ENCODE assay signal across 9 mouse cellular contexts in the genomic region with DNA sequence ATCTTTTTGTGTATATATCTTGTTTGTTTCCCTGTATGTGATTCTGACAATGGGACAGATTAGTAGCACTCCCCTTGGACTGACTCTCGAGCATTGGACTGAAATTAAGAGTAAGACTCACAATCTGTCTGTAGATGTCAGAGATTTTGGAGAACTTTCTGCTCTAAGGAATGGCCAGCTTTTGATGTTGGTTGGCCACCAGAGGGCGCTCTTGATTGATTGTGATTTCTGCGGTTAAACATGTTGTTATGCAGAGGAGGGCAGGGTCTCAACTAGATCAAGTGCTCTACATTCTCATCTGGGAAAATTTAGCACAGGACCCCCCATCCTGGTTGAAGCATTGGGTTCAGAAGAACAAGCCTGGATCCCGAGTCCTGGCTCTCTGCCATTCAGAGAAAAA.
DNase-seq lines count a peak whose midpoint lies in the region; ATAC-seq and TF ChIP-seq lines count a peak whose summit lies in the region.
"Had no signal": no experiment of that assay in that cellular context is flagged by ENCODE, and none has a peak within 500 bp of the region (broad histone marks: within the 10 kb centered on the region; RNA-seq: fewer than 3 reads in every experiment).

No protein-coding gene starts in this region.

- peak; percentile 35 for DNase-seq in hindbrain, postnatal 0 days (ENCODE audit: low spot score)
- peak; percentile 46 to 56 for DNase-seq in CD8-positive naive resting alpha-beta T cell, adult 2 months (ENCODE audit: low read depth in 2 of 2, low spot score in 2 of 2)
- DNase-seq in adrenal gland, postnatal 14 days, result peak; percentile 66
- peak; percentile 42 for DNase-seq in lung, adult 2 months
- peak; percentile 85 for DNase-seq in thymus, postnatal 4 days
- DNase-seq in yolk sac, embryonic 10.5 days (ENCODE audit: low spot score), result no peak
- no peak for DNase-seq in ovary, postnatal 36 days (ENCODE audit: low spot score)

- no peak overlapping the region for H3K4me2 ChIP-seq in hindbrain, postnatal 0 days (ENCODE audit: low read depth, low read length)
- H3K4me2 ChIP-seq in hindbrain, embryonic 13.5 days, result no peak overlapping the region
- H3K4me2 ChIP-seq: neural tube, embryonic 12.5 days had no signal

- H3K27me3 ChIP-seq in hindbrain, postnatal 0 days (ENCODE audit: insufficient read depth, low read length), result no peaks in the 10 kb centered on the region
- H3K27me3 ChIP-seq in hindbrain, embryonic 13.5 days, result no peaks in the 10 kb centered on the region
- H3K27me3 ChIP-seq: neural tube, embryonic 12.5 days had no signal

- no peak overlapping the region for H3K9ac ChIP-seq in hindbrain, postnatal 0 days (replicated peaks; ENCODE audit: low read length)
- no peak overlapping the region for H3K9ac ChIP-seq in hindbrain, embryonic 13.5 days
- H3K9ac ChIP-seq: neural tube, embryonic 12.5 days had no signal

- no peaks in the 10 kb centered on the region for H3K4me1 ChIP-seq in hindbrain, postnatal 0 days (ENCODE audit: insufficient read depth, low read length)
- H3K4me1 ChIP-seq in hindbrain, embryonic 13.5 days (replicated peaks), result no peaks in the 10 kb centered on the region
- H3K4me1 ChIP-seq in lung, adult 2 months (ENCODE audit: control insufficient read depth, insufficient read depth, low read length), result no peaks in the 10 kb centered on the region
- H3K4me1 ChIP-seq: neural tube, embryonic 12.5 days had no signal

- peak; percentile 44 for TF ChIP-seq CTCF in hindbrain, postnatal 0 days (IDR thresholded peaks at IDR 0.05; ENCODE audit: low read depth)
- peak; percentile 8; the same call in 1 of the 2 replicates for TF ChIP-seq CTCF in lung, adult 2 months (IDR thresholded peaks at IDR 0.05; ENCODE audit: insufficient read depth, low read length)

- no peak overlapping the region for H3K27ac ChIP-seq in hindbrain, postnatal 0 days
- H3K27ac ChIP-seq in hindbrain, embryonic 13.5 days, result no peak overlapping the region
- H3K27ac ChIP-seq: neural tube, embryonic 12.5 days had no signal

- no peak for TF ChIP-seq POLR2A in lung, adult 2 months (IDR thresholded peaks at IDR 0.05; ENCODE audit: borderline replicate concordance, extremely low read depth, low read depth, low read length)

- H3K4me3 ChIP-seq in hindbrain, postnatal 0 days (ENCODE audit: low read length), result no peak overlapping the region
- no peak overlapping the region for H3K4me3 ChIP-seq in hindbrain, embryonic 13.5 days
- H3K4me3 ChIP-seq in lung, adult 2 months (replicated peaks; ENCODE audit: extremely low read depth, low read depth, low read length), result no peak overlapping the region
- H3K4me3 ChIP-seq: neural tube, embryonic 12.5 days had no signal

- 80% methylated on average over 4 of the region's 4 CpGs for WGBS in hindbrain, postnatal 0 days
- 75% methylated on average over 4 of the region's 4 CpGs for WGBS in hindbrain, embryonic 13.5 days
- WGBS in lung, adult 2 months, result 76% methylated on average over 4 of the region's 4 CpGs

- H3K36me3 ChIP-seq in hindbrain, postnatal 0 days (ENCODE audit: insufficient read depth, low read length), result no peaks in the 10 kb centered on the region
- no peaks in the 10 kb centered on the region for H3K36me3 ChIP-seq in hindbrain, embryonic 13.5 days
- H3K36me3 ChIP-seq: neural tube, embryonic 12.5 days had no signal

- H3K9me3 ChIP-seq in hindbrain, postnatal 0 days (ENCODE audit: low read length), result no peaks in the 10 kb centered on the region
- H3K9me3 ChIP-seq in hindbrain, embryonic 13.5 days, result peaks cover 4% of the 10 kb centered on the region; the same call in 1 of the 2 replicates

- ATAC-seq in hindbrain, postnatal 0 days, result no peak
- ATAC-seq in hindbrain, embryonic 13.5 days (ENCODE audit: low FRiP score), result no peak

Comparison
In these comparisons a context has a peak if more than half of its experiments do, and no peak if none do; other contexts are left out.
1. DNase-seq: peak in hindbrain, postnatal 0 days (single experiment), CD8-positive naive resting alpha-beta T cell, adult 2 months (2 of 2), adrenal gland, postnatal 14 days (single experiment), lung, adult 2 months (single experiment) and thymus, postnatal 4 days (single experiment); none in yolk sac, embryonic 10.5 days (single experiment) and ovary, postnatal 36 days (single experiment).